Mouse (Mus musculus) T-cell, adult 2 months (primary cell): Measurements from ENCODE around the gene Hdac9.

Source experiments
- DNase-seq: peaks from one replicate; pipeline ENCODE4 v3.0.0; 2022; ENCODE audit warnings: low spot score

Hdac9 gene

GRCm38 (mm10) chr12:34697981-34698380, 218.9 kb downstream of the Hdac9 start:
- no peak for DNase-seq

GRCm38 (mm10) chr12:34696736-34697135, 220.2 kb downstream of the Hdac9 start:
- no peak for DNase-seq

- no peak for DNase-seq
Measured at GRCm38 (mm10) chr12:34688941-34689340, 228.0 kb downstream of the Hdac9 start.

- DNase-seq, result no peak
Measured at GRCm38 (mm10) chr12:34683375-34683774, 233.5 kb downstream of the Hdac9 start.

- no peak for DNase-seq
Measured at GRCm38 (mm10) chr12:34682657-34683056, 234.2 kb downstream of the Hdac9 start.

- DNase-seq, result no peak
Measured at GRCm38 (mm10) chr12:34680576-34680975, 236.3 kb downstream of the Hdac9 start.

GRCm38 (mm10) chr12:34677110-34677509, 239.8 kb downstream of the Hdac9 start:
- no peak for DNase-seq

GRCm38 (mm10) chr12:34674235-34674634, 242.7 kb downstream of the Hdac9 start:
- no peak for DNase-seq

- no peak for DNase-seq
Measured at GRCm38 (mm10) chr12:34673539-34673938, 243.4 kb downstream of the Hdac9 start.

- peak; percentile 25 for DNase-seq
Measured at GRCm38 (mm10) chr12:34664758-34665157, 252.1 kb downstream of the Hdac9 start.

- DNase-seq, result no peak
Measured at GRCm38 (mm10) chr12:34661378-34661777, 255.5 kb downstream of the Hdac9 start.

GRCm38 (mm10) chr12:34660027-34660426, 256.9 kb downstream of the Hdac9 start:
- DNase-seq, result no peak

- no peak for DNase-seq
Measured at GRCm38 (mm10) chr12:34658568-34658967, 258.3 kb downstream of the Hdac9 start.

- no peak for DNase-seq
Measured at GRCm38 (mm10) chr12:34658119-34658518, 258.8 kb downstream of the Hdac9 start.

- DNase-seq, result no peak
Measured at GRCm38 (mm10) chr12:34653615-34654014, 263.3 kb downstream of the Hdac9 start.

GRCm38 (mm10) chr12:34648753-34649152, 268.1 kb downstream of the Hdac9 start:
- no peak for DNase-seq

- no peak for DNase-seq
Measured at GRCm38 (mm10) chr12:34641705-34642259, 275.1 kb downstream of the Hdac9 start.

GRCm38 (mm10) chr12:34637238-34638124, 279.4 kb downstream of the Hdac9 start:
- DNase-seq, result no peak

GRCm38 (mm10) chr12:34619101-34619500, 297.8 kb downstream of the Hdac9 start:
- DNase-seq, result no peak

- no peak for DNase-seq
Measured at GRCm38 (mm10) chr12:34618321-34618720, 298.6 kb downstream of the Hdac9 start.

- DNase-seq, result no peak
Measured at GRCm38 (mm10) chr12:34617836-34618235, 299.1 kb downstream of the Hdac9 start.

GRCm38 (mm10) chr12:34614796-34615195, 302.1 kb downstream of the Hdac9 start:
- no peak for DNase-seq

- no peak for DNase-seq
Measured at GRCm38 (mm10) chr12:34612511-34612910, 304.4 kb downstream of the Hdac9 start.

- no peak for DNase-seq
Measured at GRCm38 (mm10) chr12:34604521-34604920, 312.4 kb downstream of the Hdac9 start.
